Mouse (Mus musculus) cerebellum, adult 2 months (tissue): ENCODE results near the gene Olfr448. TPM values are rescaled to one million over a fixed set of nuclear protein-coding genes. Genes with fewer than 3 reads are reported as not detected.
A peak's percentile ranks its signal among the peaks of the same experiment; 100 is the strongest.

ENCODE experiments used
- DNase-seq, 2 experiments: peaks; one replicate each; pipeline ENCODE4 v3.0.0; 2021
- H3K27ac ChIP-seq: fragments of 200-500 bp; 2 replicates; pipeline ENCODE4 v1.5.1; 2012; ENCODE audit warnings: low read length, control low read depth, inconsistent platforms; ENCODE audit not compliant: insufficient read depth
- H3K27me3 ChIP-seq: fragments of 200-500 bp; 2 replicates; pipeline ENCODE4 v1.6.1; 2012; ENCODE audit warnings: inconsistent platforms, mild to moderate bottlenecking, low read length, moderate library complexity; ENCODE audit not compliant: control insufficient read depth, insufficient read depth
- H3K4me1 ChIP-seq: fragments of 200-500 bp; 2 replicates; pipeline ENCODE4 v1.6.1; 2011; ENCODE audit warnings: low read length; ENCODE audit not compliant: control insufficient read depth, insufficient read depth
- H3K4me3 ChIP-seq: fragments of 200-500 bp; replicated peaks from 2 replicates; pipeline ENCODE3; 2011; ENCODE audit warnings: mild to moderate bottlenecking, low read depth, low read length, control low read depth; ENCODE audit not compliant: insufficient read depth
- CTCF ChIP-seq: fragments of 200-500 bp; IDR thresholded peaks from 2 replicates; pipeline ENCODE4 v1.5.1; 2011; ENCODE audit warnings: low read depth, mild to moderate bottlenecking, control low read depth, low read length, moderate library complexity, borderline replicate concordance; ENCODE audit not compliant: insufficient read depth
- POLR2A ChIP-seq: fragments of 200-500 bp; IDR thresholded peaks from 2 replicates; pipeline ENCODE4 v1.6.1; 2011; ENCODE audit warnings: low read length, control low read depth, borderline replicate concordance; ENCODE audit not compliant: insufficient read depth
- WGBS: fragments of 180-500 bp; shearing (Covaris S2); methylation state at CpG from one replicate; pipeline ENCODE4 v1.1.7; 2018; 5-methylcytosine and 5-hydroxymethylcytosine counted together
- polyA plus RNA-seq: library from polyadenylated mRNA; depleted of rRNA; stranded (reverse); fragments of >200 nt; gene quantifications from 2 replicates; pipeline ENCODE4 v1.2.3, GENCODE M21; 2012; rRNA removed

The Olfr448 gene
- polyA plus RNA-seq, result not detected in 2 replicates

- no peak for TF ChIP-seq CTCF
- no peak for TF ChIP-seq POLR2A
- Histone ChIP-seq H3K27me3 (no peaks in the 10 kb centered on the region), H3K4me1 (no peaks in the 10 kb centered on the region), H3K27ac (no peak within 1 kb of the TSS), H3K4me3 (no peak within 1 kb of the TSS)
- 93% methylated on average over 1 of the region's 1 CpGs for WGBS
- DNase-seq, result no peak
These were observed at the start of gene Olfr448 for GRCm38 (mm10) chr6:42890141-42890540. TSS of gene Olfr448 (plus strand) at chr6:42890441.

GRCm38 (mm10) chr6:42860222-42860819, 29.9 kb upstream of the Olfr448 start:
- DNase-seq, result peak in 1 of 2 experiments; percentile 43
- no peak for TF ChIP-seq POLR2A
- peak; percentile 22; the same call in 1 of the 2 replicates for TF ChIP-seq CTCF
- Histone ChIP-seq H3K27me3 (no peaks in the 10 kb centered on the region), H3K27ac (no peak overlapping the region), H3K4me3 (no peak overlapping the region), H3K4me1 (no peaks in the 10 kb centered on the region)
- WGBS, result 9% methylated on average over 4 of the region's 4 CpGs

- 81% methylated on average over 3 of the region's 3 CpGs for WGBS
- TF ChIP-seq POLR2A, result no peak
- TF ChIP-seq CTCF, result no peak
These were observed 20.5 kb upstream of the Olfr448 start for GRCm38 (mm10) chr6:42869695-42870094.

DNA sequence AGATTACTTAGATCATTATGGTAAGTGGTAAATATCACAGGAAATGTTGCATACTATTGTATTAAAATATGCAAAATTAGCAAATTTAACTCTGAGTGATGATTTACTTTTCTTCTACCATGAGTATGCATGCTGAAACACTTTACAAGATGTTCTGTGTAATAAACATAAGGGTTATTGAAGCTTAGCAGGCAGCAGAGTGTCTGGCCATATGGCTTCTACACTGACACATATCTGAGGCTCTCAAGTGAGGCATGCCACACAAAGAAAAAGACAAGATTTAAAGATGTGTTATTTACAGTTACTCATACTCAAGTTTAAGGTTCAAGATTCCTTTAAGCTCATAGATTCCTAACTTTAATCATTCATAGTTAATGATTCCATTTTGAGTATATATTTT, 13.9 kb upstream of the Olfr448 start:
- TF ChIP-seq POLR2A (no peak), CTCF (no peak)
- Histone ChIP-seq H3K4me1 (no peaks in the 10 kb centered on the region), H3K27me3 (no peaks in the 10 kb centered on the region), H3K27ac (no peak overlapping the region), H3K4me3 (no peak overlapping the region)
- DNase-seq, result no peak

More at GRCm38 (mm10) chr6:42869695-42870094, 20.5 kb upstream of the Olfr448 start:
- Histone ChIP-seq H3K27me3 (no peaks in the 10 kb centered on the region), H3K4me3 (no peak overlapping the region), H3K4me1 (no peaks in the 10 kb centered on the region), H3K27ac (no peak overlapping the region)
- DNase-seq, result no peak

DNA sequence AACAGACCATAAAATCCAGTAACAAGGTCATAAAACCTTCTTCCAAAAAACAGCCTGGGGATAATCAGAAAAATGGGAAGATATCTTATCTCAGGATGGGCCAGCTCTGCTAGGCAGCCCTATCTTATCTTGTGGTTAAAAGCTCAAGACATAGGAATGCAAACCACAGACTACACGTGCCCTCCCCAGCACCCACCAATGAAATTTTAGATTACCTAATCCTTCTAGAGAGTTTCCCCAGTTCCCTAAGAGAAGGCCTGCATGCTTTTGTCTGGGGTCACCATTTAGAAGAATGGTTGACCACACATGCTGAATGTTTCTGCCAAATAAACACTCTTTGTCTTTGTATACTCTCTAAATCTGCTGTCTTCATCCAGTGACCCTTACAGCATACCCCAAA, 10.1 kb downstream of the Olfr448 start:
- no peak for TF ChIP-seq POLR2A
- no peak for TF ChIP-seq CTCF
- H3K27ac ChIP-seq, result no peak overlapping the region
- DNase-seq, result no peak
- no peaks in the 10 kb centered on the region for H3K27me3 ChIP-seq
- WGBS, result 29% methylated on average over 1 of the region's 1 CpGs
- no peak overlapping the region for H3K4me3 ChIP-seq
- H3K4me1 ChIP-seq, result no peaks in the 10 kb centered on the region

- Histone ChIP-seq H3K4me1 (no peaks in the 10 kb centered on the region), H3K4me3 (no peak within 1 kb of the TSS), H3K27ac (no peak within 1 kb of the TSS), H3K27me3 (no peaks in the 10 kb centered on the region)
- DNase-seq, result no peak
- no peak for TF ChIP-seq POLR2A
- no peak for TF ChIP-seq CTCF
These were observed 18.3 kb downstream of the Olfr448 start, which contains the start of gene Olfr447 for GRCm38 (mm10) chr6:42908578-42908977. TSS of gene Olfr447 (plus strand) at chr6:42908878.

- H3K4me3 ChIP-seq, result no peak within 1 kb of the TSS
- H3K27me3 ChIP-seq, result no peaks in the 10 kb centered on the region
- H3K27ac ChIP-seq, result no peak within 1 kb of the TSS
- no peak for DNase-seq
- TF ChIP-seq POLR2A (no peak), CTCF (no peak)
- no peaks in the 10 kb centered on the region for H3K4me1 ChIP-seq
- 61% methylated on average over 2 of the region's 2 CpGs for WGBS
These were observed 30.8 kb downstream of the Olfr448 start, which contains the start of gene Olfr446 for GRCm38 (mm10) chr6:42921077-42921476. TSS of gene Olfr446 (plus strand) at chr6:42921377.

Other genes starting within 250 kb of the Olfr448 start
- gene Tcaf2, start 245.2 kb upstream of the Olfr448 start, polyA plus RNA-seq, result 0.55 and 0.87 TPM in 2 replicates
- 92.9 and 103 TPM in 2 replicates for gene Tcaf1, start 180.4 kb upstream of the Olfr448 start, polyA plus RNA-seq
- gene Olfr453, start 151.1 kb upstream of the Olfr448 start, polyA plus RNA-seq, result not detected in 2 replicates
- gene Olfr38, start 134.0 kb upstream of the Olfr448 start, polyA plus RNA-seq, result not detected in 2 replicates
- gene Olfr452, start 105.3 kb upstream of the Olfr448 start, polyA plus RNA-seq, result not detected in 2 replicates
- gene Olfr450, start 78.5 kb upstream of the Olfr448 start, polyA plus RNA-seq, result not detected in 2 replicates
- not detected in 2 replicates for gene Olfr449, start 56.1 kb upstream of the Olfr448 start, polyA plus RNA-seq
- gene Olfr447, start 18.4 kb downstream of the Olfr448 start, polyA plus RNA-seq, result not detected in 2 replicates
- not detected in 2 replicates for gene Olfr446, start 30.9 kb downstream of the Olfr448 start, polyA plus RNA-seq
- not detected in 2 replicates for gene Olfr444, start 58.6 kb downstream of the Olfr448 start, polyA plus RNA-seq
- gene Olfr441, start 215.9 kb downstream of the Olfr448 start, polyA plus RNA-seq, result not detected in 2 replicates